Mouse (Mus musculus) myocyte (in vitro differentiated cells): ENCODE data around the gene Tra2b. TPM values are rescaled to one million over a fixed set of nuclear protein-coding genes. Genes with fewer than 3 reads are reported as not detected.
A peak's percentile ranks its signal among the peaks of the same experiment; 100 is the strongest.
"Not testable (repeated sequence)": the region's sequence is repeated elsewhere in the genome, so short reads cannot be mapped to it uniquely, and the experiment has no call there.

Source experiments
- H3K27me3 ChIP-seq: one replicate; pipeline ENCODE4 v1.6.1; 2011; ENCODE audit not compliant: control insufficient read depth, insufficient read depth, insufficient read length
- H3K36me3 ChIP-seq: one replicate; pipeline ENCODE4 v1.6.1; 2011; ENCODE audit not compliant: control insufficient read depth, insufficient read depth
- H3K4me2 ChIP-seq: one replicate; pipeline ENCODE4 v1.6.1; 2011; ENCODE audit warnings: low read depth, control low read depth
- H3K4me3 ChIP-seq: one replicate; pipeline ENCODE4 v1.5.1; 2011; ENCODE audit warnings: mild to moderate bottlenecking, control low read depth, moderate library complexity
- H3K79me2 ChIP-seq: one replicate; pipeline ENCODE4 v1.6.1; 2011; ENCODE audit not compliant: control insufficient read depth, insufficient read depth
- H3ac ChIP-seq: one replicate; pipeline ENCODE4 v1.6.1; 2011; ENCODE audit not compliant: control insufficient read depth, insufficient read length
- CEBPB ChIP-seq: IDR thresholded peaks from 2 replicates; pipeline ENCODE4 v1.6.1; 2011; ENCODE audit warnings: mild to moderate bottlenecking, moderate library complexity; ENCODE audit not compliant: poor library complexity, insufficient read depth, severe bottlenecking
- E2F4 ChIP-seq: IDR thresholded peaks from one replicate; pipeline ENCODE4 v1.6.1; 2011; ENCODE audit warnings: mild to moderate bottlenecking, control low read depth, moderate library complexity; ENCODE audit not compliant: insufficient read depth
- MAX ChIP-seq: IDR thresholded peaks from one replicate; pipeline ENCODE4 v1.6.1; 2011; ENCODE audit warnings: low read depth, mild to moderate bottlenecking, control low read depth
- MYOD1 ChIP-seq, 3 experiments: IDR thresholded peaks; one replicate each; pipeline ENCODE4 v1.6.1; 2011; ENCODE audit warnings: control low read depth in 2 of 3, low read depth in 2 of 3, mild to moderate bottlenecking in 2 of 3, moderate library complexity in 1 of 3; ENCODE audit not compliant: insufficient read length in 2 of 3, control insufficient read depth in 1 of 3
- MYOG ChIP-seq, 3 experiments: IDR thresholded peaks; one replicate each; pipeline ENCODE4 v1.6.1; 2011; ENCODE audit warnings: control low read depth in 2 of 3, low read depth in 2 of 3, mild to moderate bottlenecking in 2 of 3; ENCODE audit not compliant: insufficient read length in 2 of 3, control insufficient read depth in 1 of 3, insufficient read depth in 1 of 3
- POLR2A ChIP-seq: IDR thresholded peaks from one replicate; pipeline ENCODE4 v1.6.1; 2011; ENCODE audit warnings: low read depth, mild to moderate bottlenecking, control low read depth, moderate library complexity; ENCODE audit not compliant: insufficient read length
- POLR2AphosphoS2 ChIP-seq: IDR thresholded peaks from one replicate; pipeline ENCODE4 v1.6.1; 2011; ENCODE audit warnings: low read depth, control low read depth; ENCODE audit not compliant: insufficient read length
- REST ChIP-seq: IDR thresholded peaks from one replicate; pipeline ENCODE4 v1.6.1; 2011; ENCODE audit warnings: mild to moderate bottlenecking, control low read depth, moderate library complexity; ENCODE audit not compliant: insufficient read depth, insufficient read length
- SRF ChIP-seq: IDR thresholded peaks from one replicate; pipeline ENCODE4 v1.6.1; 2011; ENCODE audit warnings: low read depth; ENCODE audit not compliant: control insufficient read depth, insufficient read length
- TCF12 ChIP-seq: IDR thresholded peaks from one replicate; pipeline ENCODE4 v1.6.1; 2011; ENCODE audit warnings: mild to moderate bottlenecking, control low read depth; ENCODE audit not compliant: poor library complexity, insufficient read depth, severe bottlenecking
- TCF3 ChIP-seq: IDR thresholded peaks from one replicate; pipeline ENCODE4 v1.6.1; 2011; ENCODE audit warnings: low read depth, control low read depth; ENCODE audit not compliant: insufficient read length
- USF1 ChIP-seq: IDR thresholded peaks from one replicate; pipeline ENCODE4 v1.6.1; 2011; ENCODE audit warnings: low read depth, mild to moderate bottlenecking, control low read depth, moderate library complexity
- polyA plus RNA-seq: library from polyadenylated mRNA; unstranded; fragments of >200 nt; fragmentation: generic; extraction: Trizol; gene quantifications from one replicate; pipeline ENCODE4 v1.2.1, GENCODE M21; 2012; ENCODE audit warnings: missing spikeins

The Tra2b gene
- polyA plus RNA-seq: 41.2 TPM

GRCm38 (mm10) chr16:22265849-22266376, at the start of gene Tra2b:
Tra2b (minus strand) TSS chr16:22266005.
- H3ac ChIP-seq: peak within 1 kb of the TSS; percentile 68
- TF ChIP-seq E2F4 (peak; percentile 85), POLR2AphosphoS2 (peak; percentile 98), MAX (no peak), MYOD1 (IDR thresholded peaks at IDR 0.05; ENCODE audit: control insufficient read depth in 1 of 3, insufficient read length in 2 of 3, low read depth in 2 of 3) (no peak), POLR2A (peak; percentile 87), MYOG (IDR thresholded peaks at IDR 0.05; ENCODE audit: control insufficient read depth in 1 of 3, insufficient read depth in 1 of 3, insufficient read length in 2 of 3, low read depth in 2 of 3) (no peak)
- H3K4me3 ChIP-seq: peak within 1 kb of the TSS; percentile 95
- H3K27me3 ChIP-seq: no peaks in the 10 kb centered on the region
- H3K36me3 ChIP-seq: no peaks in the 10 kb centered on the region
- H3K4me2 ChIP-seq: peak within 1 kb of the TSS; percentile 96
- peaks cover 51% of the 10 kb centered on the region for H3K79me2 ChIP-seq

DNA sequence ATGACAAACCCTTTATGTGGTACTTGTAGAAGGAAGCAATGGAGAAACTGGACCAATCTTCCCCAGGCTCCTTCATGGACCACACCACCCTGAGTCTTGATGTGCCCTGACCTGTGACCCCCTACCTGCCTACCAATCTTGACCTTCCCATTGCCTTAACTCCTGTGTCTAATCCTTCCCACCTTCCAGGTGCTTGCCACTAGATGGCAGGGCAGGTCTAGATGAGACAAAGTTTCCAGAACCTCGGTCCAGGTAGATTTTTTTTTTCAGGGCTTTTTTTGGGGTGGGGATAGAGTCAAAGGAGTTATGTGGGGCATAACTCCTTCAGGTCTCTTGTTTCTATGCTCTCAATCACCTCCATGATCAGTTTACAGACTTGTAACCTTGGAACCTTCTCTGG, 44.8 kb upstream of the Tra2b start:
- Histone ChIP-seq H3K36me3 (no peaks in the 10 kb centered on the region), H3K4me2 (no peak overlapping the region), H3K4me3 (no peak overlapping the region), H3ac (no peak overlapping the region), H3K79me2 (no peaks in the 10 kb centered on the region), H3K27me3 (peaks cover 12% of the 10 kb centered on the region)
- TF ChIP-seq POLR2A: no peak
- TF ChIP-seq MYOD1 (IDR thresholded peaks at IDR 0.05; ENCODE audit: control insufficient read depth in 1 of 3, insufficient read length in 2 of 3, low read depth in 2 of 3): no peak
- TF ChIP-seq E2F4: no peak
- no peak for TF ChIP-seq MYOG (IDR thresholded peaks at IDR 0.05; ENCODE audit: control insufficient read depth in 1 of 3, insufficient read depth in 1 of 3, insufficient read length in 2 of 3, low read depth in 2 of 3)
- TF ChIP-seq TCF12: no peak
- no peak for TF ChIP-seq SRF
- no peak for TF ChIP-seq USF1
- no peak for TF ChIP-seq TCF3
- no peak for TF ChIP-seq REST
- no peak for TF ChIP-seq MAX
- TF ChIP-seq POLR2AphosphoS2: no peak

GRCm38 (mm10) chr16:22302606-22303005, 36.8 kb upstream of the Tra2b start:
- H3K4me2 ChIP-seq: no peak overlapping the region
- H3ac ChIP-seq: no peak overlapping the region
- no peak overlapping the region for H3K4me3 ChIP-seq
- H3K79me2 ChIP-seq: no peaks in the 10 kb centered on the region
- H3K27me3 ChIP-seq: peaks cover 14% of the 10 kb centered on the region
- no peaks in the 10 kb centered on the region for H3K36me3 ChIP-seq
- TF ChIP-seq MAX: no peak
- TF ChIP-seq MYOD1 (IDR thresholded peaks at IDR 0.05; ENCODE audit: control insufficient read depth in 1 of 3, insufficient read length in 2 of 3, low read depth in 2 of 3): no peak
- no peak for TF ChIP-seq CEBPB
- no peak for TF ChIP-seq USF1
- no peak for TF ChIP-seq TCF12
- TF ChIP-seq TCF3: no peak
- no peak for TF ChIP-seq SRF
- no peak for TF ChIP-seq POLR2A
- TF ChIP-seq E2F4: no peak
- TF ChIP-seq POLR2AphosphoS2: no peak
- TF ChIP-seq REST: no peak
- no peak for TF ChIP-seq MYOG (IDR thresholded peaks at IDR 0.05; ENCODE audit: control insufficient read depth in 1 of 3, insufficient read depth in 1 of 3, insufficient read length in 2 of 3, low read depth in 2 of 3)

DNA sequence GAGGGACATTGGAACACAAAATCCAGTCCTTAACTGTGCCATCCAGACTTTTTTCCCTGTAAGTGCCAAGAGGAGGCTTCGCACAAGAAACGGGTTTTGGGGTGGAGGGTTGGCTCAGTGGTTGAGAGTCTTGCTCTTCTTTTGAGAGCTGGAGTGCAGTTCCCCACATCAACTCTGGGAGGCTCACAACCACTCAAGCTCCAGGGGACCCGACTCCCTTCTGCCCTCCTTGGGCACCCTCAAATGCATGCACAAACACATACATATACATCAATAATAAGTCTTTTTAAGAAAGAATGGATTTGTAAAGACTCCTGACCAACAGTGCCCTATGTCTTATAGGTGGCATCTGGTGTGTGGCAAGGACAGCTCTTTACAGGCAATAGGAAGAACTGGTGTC, 35.6 kb upstream of the Tra2b start:
- H3K27me3 ChIP-seq: peaks cover 14% of the 10 kb centered on the region
- H3ac ChIP-seq: no peak overlapping the region
- H3K4me3 ChIP-seq: no peak overlapping the region
- H3K4me2 ChIP-seq: no peak overlapping the region
- no peaks in the 10 kb centered on the region for H3K79me2 ChIP-seq
- TF ChIP-seq MAX: no peak
- no peak for TF ChIP-seq POLR2AphosphoS2
- no peak for TF ChIP-seq MYOG (IDR thresholded peaks at IDR 0.05; ENCODE audit: control insufficient read depth in 1 of 3, insufficient read depth in 1 of 3, insufficient read length in 2 of 3, low read depth in 2 of 3)
- TF ChIP-seq E2F4: no peak
- no peak for TF ChIP-seq USF1
- TF ChIP-seq POLR2A: no peak
- TF ChIP-seq SRF: no peak
- no peak for TF ChIP-seq TCF3
- no peak for TF ChIP-seq REST
- no peaks in the 10 kb centered on the region for H3K36me3 ChIP-seq

GRCm38 (mm10) chr16:22296901-22297300, 31.1 kb upstream of the Tra2b start:
- H3K79me2 ChIP-seq: no peaks in the 10 kb centered on the region
- H3K4me2 ChIP-seq: no peak overlapping the region
- H3K27me3 ChIP-seq: no peaks in the 10 kb centered on the region
- no peak overlapping the region for H3ac ChIP-seq
- no peak for TF ChIP-seq E2F4
- no peak for TF ChIP-seq USF1
- no peak for TF ChIP-seq SRF
- TF ChIP-seq TCF3: no peak
- TF ChIP-seq TCF12: no peak
- TF ChIP-seq REST: no peak
- TF ChIP-seq POLR2AphosphoS2: no peak
- TF ChIP-seq POLR2A: no peak
- no peak for TF ChIP-seq MYOG (IDR thresholded peaks at IDR 0.05; ENCODE audit: control insufficient read depth in 1 of 3, insufficient read depth in 1 of 3, insufficient read length in 2 of 3, low read depth in 2 of 3)
- no peak overlapping the region for H3K4me3 ChIP-seq
- no peaks in the 10 kb centered on the region for H3K36me3 ChIP-seq

GRCm38 (mm10) chr16:22294812-22295211, 29.0 kb upstream of the Tra2b start:
- H3K36me3 ChIP-seq, H3K4me3 ChIP-seq, H3K27me3 ChIP-seq, H3K79me2 ChIP-seq, H3K4me2 ChIP-seq, H3ac ChIP-seq: not testable (repeated sequence)
